ENCODE assay signal across 8 mouse cellular contexts in genomic region chr19:47178001-47178400, GRCm38 (mm10). TPM values are rescaled to one million over a fixed set of nuclear protein-coding genes. Genes with fewer than 3 reads are reported as not detected.
A peak's percentile ranks its signal among the peaks of the same experiment; 100 is the strongest.
DNase-seq lines count a peak whose midpoint lies in the region; ATAC-seq and TF ChIP-seq lines count a peak whose summit lies in the region.

No protein-coding gene starts in this region.

- peak; percentile 43 for DNase-seq in gastrocnemius, adult 2 months
- no peak for DNase-seq in gastrocnemius, postnatal 36 days
- DNase-seq in ES-CJ7 (ENCODE audit: low read depth, low spot score): peak; percentile 94
- peak; percentile 67 for DNase-seq in embryo, embryonic 10.5 days (ENCODE audit: low spot score)
- DNase-seq in heart, postnatal 4 days: peak; percentile 27
- DNase-seq in gastrocnemius, postnatal 25 days: no peak

- 18% methylated on average over 10 of the region's 10 CpGs for WGBS in liver, embryonic 15.5 days (ENCODE audit: insufficient replicate concordance)
- 20% methylated on average over 10 of the region's 10 CpGs for WGBS in neural tube, embryonic 15.5 days

- no peaks in the 10 kb centered on the region for H3K9me3 ChIP-seq in liver, embryonic 15.5 days (replicated peaks)
- H3K9me3 ChIP-seq in neural tube, embryonic 15.5 days (replicated peaks): no peaks in the 10 kb centered on the region

- TF ChIP-seq CTCF in gastrocnemius, adult 2 months (IDR thresholded peaks at IDR 0.05): peak; percentile 61

- H3K4me2 ChIP-seq in liver, embryonic 15.5 days: peak overlapping the region; percentile 73
- H3K4me2 ChIP-seq in neural tube, embryonic 15.5 days: peak overlapping the region; percentile 96

- H3K27ac ChIP-seq in gastrocnemius, adult 2 months: no peak overlapping the region
- no peak overlapping the region for H3K27ac ChIP-seq in liver, embryonic 15.5 days (replicated peaks)
- peak overlapping the region; percentile 84; the same call in 1 of the 2 replicates for H3K27ac ChIP-seq in neural tube, embryonic 15.5 days (replicated peaks)

- H3K4me3 ChIP-seq in gastrocnemius, adult 2 months: peak overlapping the region; percentile 87
- H3K4me3 ChIP-seq in liver, embryonic 15.5 days (replicated peaks): peak overlapping the region; percentile 51
- H3K4me3 ChIP-seq in neural tube, embryonic 15.5 days (replicated peaks): peak overlapping the region; percentile 80

- ATAC-seq in liver, embryonic 15.5 days (ENCODE audit: insufficient read depth): no peak
- 0 out of 2 replicates have a peak, but pooled peaks have one; percentile 45 for ATAC-seq in neural tube, embryonic 15.5 days (ENCODE audit: low FRiP score)

- intact Hi-C loops in gastrocnemius, adult 2 months (cut with DNase I): no loop called here
- intact Hi-C loops in gastrocnemius, postnatal 36 days (cut with DNase I): loop anchor here (5.0 kb wide), 1 partner anchor 159 kb away; no protein-coding TSS in a partner anchor

- peaks cover 70% of the 10 kb centered on the region for H3K27me3 ChIP-seq in liver, embryonic 15.5 days
- peaks cover 13% of the 10 kb centered on the region; the same call in 1 of the 2 replicates for H3K27me3 ChIP-seq in neural tube, embryonic 15.5 days (replicated peaks)

- H3K36me3 ChIP-seq in liver, embryonic 15.5 days (replicated peaks): no peaks in the 10 kb centered on the region
- no peaks in the 10 kb centered on the region for H3K36me3 ChIP-seq in neural tube, embryonic 15.5 days

- H3K4me1 ChIP-seq in liver, embryonic 15.5 days (replicated peaks): peaks cover 8% of the 10 kb centered on the region; the same call in 1 of the 2 replicates
- peaks cover 24% of the 10 kb centered on the region for H3K4me1 ChIP-seq in neural tube, embryonic 15.5 days

- no peak overlapping the region for H3K9ac ChIP-seq in liver, embryonic 15.5 days
- no peak overlapping the region for H3K9ac ChIP-seq in neural tube, embryonic 15.5 days (replicated peaks)

RNA-seq across cellular contexts. Expression of gene Neurl1a, which starts 0.6 kb away (rescaled TPM):
- 100 to 1,000 TPM; 124 to 133 TPM for total RNA-seq in gastrocnemius, adult 2 months (2021)
- total RNA-seq in gastrocnemius, postnatal 36 days (2021): 100 to 1,000 TPM; 116 to 129 TPM
- total RNA-seq in heart, postnatal 4 days (2021): 1 to 10 TPM in 1 of 2 experiments, under 1 TPM in 1; 0.74 to 1.2 TPM
- 1.1 and 1.5 TPM in 2 replicates for polyA plus RNA-seq in liver, embryonic 15.5 days (2015; fragmentation: Nextera tagmentation; extraction: Ambion mirVana)
- polyA plus RNA-seq in neural tube, embryonic 15.5 days (2015; fragmentation: Nextera tagmentation; extraction: Ambion mirVana): 13.7 and 15.4 TPM in 2 replicates
- total RNA-seq in gastrocnemius, postnatal 25 days (2021): 100 to 1,000 TPM in 1 of 2 experiments, 10 to 100 TPM in 1; 98.2 to 105 TPM

RNA-seq across cellular contexts. Expression of gene Calhm3, which starts 20.4 kb away (rescaled TPM):
- total RNA-seq in gastrocnemius, adult 2 months (2021): not detected
- total RNA-seq in gastrocnemius, postnatal 36 days (2021): not detected
- total RNA-seq in heart, postnatal 4 days (2021): not detected
- not detected in 2 replicates for polyA plus RNA-seq in liver, embryonic 15.5 days (2015; fragmentation: Nextera tagmentation; extraction: Ambion mirVana)
- polyA plus RNA-seq in neural tube, embryonic 15.5 days (2015; fragmentation: Nextera tagmentation; extraction: Ambion mirVana): 0.18 TPM in 1 of 2 replicates, not detected in the other
- total RNA-seq in gastrocnemius, postnatal 25 days (2021): not detected

RNA-seq across cellular contexts. Expression of gene Calhm1, which starts 33.9 kb away (rescaled TPM):
- total RNA-seq in gastrocnemius, adult 2 months (2021): not detected
- total RNA-seq in gastrocnemius, postnatal 36 days (2021): not detected
- total RNA-seq in heart, postnatal 4 days (2021): not detected
- polyA plus RNA-seq in liver, embryonic 15.5 days (2015; fragmentation: Nextera tagmentation; extraction: Ambion mirVana): not detected in 2 replicates
- polyA plus RNA-seq in neural tube, embryonic 15.5 days (2015; fragmentation: Nextera tagmentation; extraction: Ambion mirVana): not detected in 2 replicates
- not detected for total RNA-seq in gastrocnemius, postnatal 25 days (2021)

RNA-seq across cellular contexts. Expression of gene Calhm2, which starts 39.9 kb away (rescaled TPM):
- total RNA-seq in gastrocnemius, adult 2 months (2021): 1 to 10 TPM; 1.6 to 2.3 TPM
- 1 to 10 TPM; 1.4 to 2.4 TPM for total RNA-seq in gastrocnemius, postnatal 36 days (2021)
- total RNA-seq in heart, postnatal 4 days (2021): 1 to 10 TPM; 3.4 to 3.5 TPM
- polyA plus RNA-seq in liver, embryonic 15.5 days (2015; fragmentation: Nextera tagmentation; extraction: Ambion mirVana): 2.1 and 2.2 TPM in 2 replicates
- 1.3 and 3.0 TPM in 2 replicates for polyA plus RNA-seq in neural tube, embryonic 15.5 days (2015; fragmentation: Nextera tagmentation; extraction: Ambion mirVana)
- total RNA-seq in gastrocnemius, postnatal 25 days (2021): 1 to 10 TPM; 1.9 to 2.2 TPM

Comparison
In these comparisons a context has a peak if more than half of its experiments do, and no peak if none do; other contexts are left out.
1. DNase-seq: peak in gastrocnemius, adult 2 months (single experiment), ES-CJ7 (single experiment), embryo, embryonic 10.5 days (single experiment) and heart, postnatal 4 days (single experiment); none in gastrocnemius, postnatal 36 days (0 of 2) and gastrocnemius, postnatal 25 days (single experiment).
2. RNA of gene Neurl1a, which starts 0.6 kb away (total RNA-seq): 124 to 133 TPM in gastrocnemius, adult 2 months, 116 to 129 TPM in gastrocnemius, postnatal 36 days and 98.2 to 105 TPM in gastrocnemius, postnatal 25 days; 0.74 to 1.2 TPM in heart, postnatal 4 days; every median in the first group is over 10 times any median in the second.
3. Peak in every context shown above with its lines, with median percentiles within 50 percentile points of each other: H3K4me3 ChIP-seq.